Mouse (Mus musculus): ENCODE measurements around the gene Gm21915.

The Gm21915 gene

DNA sequence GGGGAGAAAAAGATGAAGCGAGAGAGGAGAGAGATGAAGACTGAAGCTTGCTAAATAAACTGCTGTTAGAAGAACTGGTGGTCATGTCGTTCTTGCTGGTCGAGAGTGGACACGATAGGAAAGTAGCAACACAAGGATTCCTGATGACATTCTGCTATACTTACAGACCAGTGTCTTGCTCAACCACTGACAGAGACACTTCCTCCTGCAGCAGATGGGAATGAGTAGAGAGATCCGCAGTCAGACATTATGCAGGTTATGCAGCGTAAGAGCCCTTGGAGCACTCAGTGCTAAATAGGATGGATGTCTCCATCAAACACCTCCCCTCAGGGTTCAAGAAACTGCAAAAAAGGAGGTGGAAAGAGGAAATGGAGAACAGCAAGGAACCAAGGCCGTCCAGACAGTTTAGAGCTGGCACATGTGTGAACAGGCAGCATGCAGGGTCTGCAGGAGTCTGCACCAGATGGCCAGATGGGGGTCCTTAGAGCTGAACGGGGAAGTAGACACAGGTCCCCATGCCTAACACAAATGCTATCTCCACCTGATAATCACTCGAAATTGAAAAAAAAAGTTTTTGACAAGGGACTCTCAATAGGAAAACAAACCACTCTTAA, 4.1 kb upstream of the Gm21915 start:
- no peak for DNase-seq (ENCODE audit: low spot score)

DNA sequence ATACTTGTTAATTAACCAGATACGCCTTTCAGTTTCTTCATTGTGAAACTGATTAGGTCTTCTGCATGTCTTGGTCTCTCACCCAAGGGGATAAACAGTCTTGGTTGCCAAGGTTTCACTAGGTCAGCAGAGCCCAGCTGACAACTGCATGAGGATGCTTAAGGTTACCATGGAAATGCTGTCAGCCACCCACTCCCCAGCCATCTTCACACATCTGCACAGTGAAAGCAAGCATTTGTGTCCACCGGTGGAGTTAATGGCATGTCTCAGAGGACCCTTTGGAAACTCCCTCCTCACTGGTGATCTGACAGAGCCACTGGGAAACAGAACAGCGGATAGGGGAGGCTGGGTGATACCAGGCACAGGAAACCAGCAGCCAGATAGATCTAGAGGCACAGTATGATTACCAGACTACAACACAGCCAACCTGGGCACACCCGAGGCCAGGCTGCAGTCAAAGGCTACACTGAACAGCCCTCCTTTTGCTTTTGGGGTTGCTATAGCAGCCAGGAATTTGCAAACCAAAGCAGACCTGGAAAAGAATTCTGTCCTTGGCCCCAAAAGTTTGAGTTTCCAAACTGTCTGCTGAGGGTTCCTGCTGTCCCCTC, 1.0 kb downstream of the Gm21915 start:
- no peak for DNase-seq (ENCODE audit: low spot score)

DNA sequence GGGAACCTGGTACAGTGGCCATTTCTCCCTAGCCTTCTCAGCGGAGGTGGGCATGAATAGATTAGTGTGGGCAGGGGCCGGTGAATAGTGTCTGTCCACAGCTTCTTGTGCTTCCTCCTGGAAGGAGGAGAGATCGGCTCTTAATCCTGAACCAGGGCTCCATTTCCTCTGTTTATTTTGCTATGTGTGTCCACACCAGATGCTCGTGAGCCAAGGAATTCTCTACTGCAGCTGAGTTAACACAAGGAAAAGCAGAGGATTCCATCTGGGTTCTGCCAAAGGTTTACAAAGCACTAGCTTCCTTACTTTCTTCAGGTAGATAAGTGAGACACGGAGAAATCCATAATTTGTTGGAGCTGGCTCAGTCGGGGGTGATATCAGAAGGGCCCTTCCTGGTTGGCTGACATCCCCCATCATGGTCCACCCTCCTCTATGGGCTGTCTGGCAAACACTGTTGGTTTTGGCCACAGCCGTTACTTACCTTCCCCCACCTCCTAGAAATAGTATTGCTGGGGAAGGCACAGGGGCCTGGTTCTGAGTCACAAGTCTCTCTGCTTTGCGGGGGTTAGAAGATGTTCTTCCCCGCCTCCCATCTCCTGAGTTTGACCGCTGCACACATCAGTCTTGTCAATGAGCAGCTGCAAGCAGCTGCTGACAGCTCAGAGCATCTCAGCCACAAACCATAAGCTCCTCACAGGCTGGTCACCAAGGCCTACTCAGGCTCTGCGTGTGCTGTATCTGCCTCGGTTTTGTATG, 5.0 kb downstream of the Gm21915 start:
- no peak for DNase-seq (ENCODE audit: low spot score)

DNA sequence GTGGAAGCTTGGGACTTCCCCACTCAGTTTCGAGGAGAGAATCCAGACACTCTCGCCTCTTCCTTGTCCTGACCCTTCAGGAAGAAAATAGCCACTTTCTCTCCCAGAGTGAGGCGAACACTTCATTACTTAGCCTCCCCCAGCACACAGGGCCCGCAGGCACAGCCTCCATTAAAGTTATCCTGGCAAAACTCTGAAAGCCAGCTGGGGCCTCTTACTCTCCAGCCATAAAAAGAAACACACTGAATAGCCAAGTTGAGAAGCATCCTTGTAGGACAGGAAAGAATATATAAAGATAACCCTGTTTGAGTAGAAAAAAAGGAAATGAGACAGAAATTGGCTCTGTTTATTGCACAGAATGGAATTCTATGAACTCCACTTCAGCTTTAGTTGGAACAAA, 8.2 kb downstream of the Gm21915 start:
- no peak for DNase-seq (ENCODE audit: low spot score)

DNA sequence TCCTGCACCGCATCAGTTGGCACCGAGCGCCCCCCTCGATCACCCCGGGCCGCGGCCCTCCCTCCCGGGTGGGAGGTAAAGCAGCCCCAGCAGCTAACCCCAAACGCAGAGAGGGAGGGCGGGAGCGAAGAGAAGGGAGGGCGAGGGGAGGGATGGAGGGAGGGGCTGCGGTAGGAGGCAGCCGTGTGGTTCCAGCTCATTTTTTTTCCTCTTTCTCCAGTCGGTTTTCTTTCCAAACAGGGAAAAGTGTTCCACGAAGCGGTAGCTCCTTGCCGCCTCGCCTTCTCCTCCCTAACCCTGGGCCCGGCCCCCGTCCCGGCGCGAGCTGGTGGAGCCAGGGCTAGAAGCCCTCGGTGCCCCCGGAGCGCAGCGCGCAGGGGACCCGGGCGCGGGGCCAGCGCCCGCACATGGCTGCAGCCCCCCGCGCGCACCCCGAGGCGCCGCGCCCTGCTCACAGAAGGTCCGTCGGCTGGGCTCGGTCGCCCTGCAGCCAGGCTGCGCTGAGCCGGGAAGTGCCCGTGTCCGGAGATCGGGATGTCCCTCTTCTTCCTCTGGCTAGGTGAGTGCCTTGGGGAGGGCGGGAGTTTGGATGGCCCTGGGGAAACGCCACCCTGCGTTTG, 15.5 kb downstream of the Gm21915 start, which contains the start of gene Clmp:
Gene Clmp, plus strand, starts transcription at position 162 of the 620 bp plus-strand sequence.
- no peak for DNase-seq (ENCODE audit: low spot score)

DNA sequence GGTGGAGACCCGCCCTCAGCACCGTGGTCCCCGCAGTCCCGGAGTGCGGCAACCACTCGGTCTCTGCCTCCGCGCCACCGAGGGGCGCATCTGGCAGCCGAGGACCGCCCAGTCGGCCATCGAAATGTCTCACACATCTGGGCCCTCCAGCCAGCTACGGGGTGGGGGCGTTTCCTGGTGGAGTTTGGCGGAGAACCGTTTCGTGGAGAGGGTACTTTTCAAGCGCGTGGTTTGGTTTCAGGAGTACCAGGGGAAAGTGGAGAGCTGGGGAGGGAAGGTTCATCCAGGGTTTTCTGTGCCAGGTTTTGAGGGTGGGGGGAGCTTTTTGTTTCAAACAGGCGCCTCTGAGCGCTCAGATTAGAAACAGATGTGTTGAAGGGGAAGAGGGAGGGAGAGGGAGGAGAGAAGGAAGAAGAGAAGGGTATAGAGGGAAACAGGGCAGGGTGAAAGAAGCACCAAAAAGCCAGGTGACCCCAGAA, 16.0 kb downstream of the Gm21915 start:
- no peak for DNase-seq (ENCODE audit: low spot score)

DNA sequence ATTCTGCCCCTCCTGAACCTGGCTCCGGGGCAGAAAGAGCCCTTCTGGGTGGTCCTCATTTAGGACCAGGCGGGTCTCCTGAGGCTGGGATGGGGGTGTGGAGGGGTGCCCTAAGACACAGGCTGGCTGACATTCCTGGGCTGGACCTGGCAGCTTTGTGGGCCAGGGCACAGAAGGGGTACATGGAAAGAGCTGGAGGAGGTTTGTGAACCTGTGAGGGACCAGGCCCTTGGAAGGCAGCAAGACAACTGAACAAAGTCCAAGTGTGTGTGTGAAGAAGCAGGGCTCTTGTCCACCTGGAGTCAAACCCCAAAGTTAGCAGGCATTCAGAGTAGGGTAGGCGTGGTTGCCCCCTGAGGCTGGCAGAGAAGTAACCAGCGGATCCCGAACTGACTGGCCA, 16.6 kb downstream of the Gm21915 start:
- DNase-seq (ENCODE audit: low spot score): no peak

DNA sequence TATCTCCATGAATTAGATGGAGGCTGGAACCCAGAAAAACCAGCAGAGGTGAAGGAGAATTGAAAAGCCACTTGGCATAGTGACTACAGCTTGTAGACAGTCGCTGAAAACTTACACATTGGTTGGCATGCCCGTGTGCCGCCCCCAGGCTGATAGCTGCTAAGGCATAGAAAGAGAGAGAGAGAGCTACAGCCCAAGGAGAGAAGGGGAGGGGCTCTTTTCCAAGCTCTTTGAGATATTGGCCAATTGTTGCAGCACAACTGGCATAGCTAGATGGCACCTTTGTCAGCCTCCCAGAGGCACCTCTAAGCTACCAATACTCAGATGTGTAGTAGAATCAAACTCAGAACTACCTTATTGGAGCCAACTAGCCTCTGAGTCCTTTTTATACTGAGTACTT, 17.1 kb downstream of the Gm21915 start:
- DNase-seq (ENCODE audit: low spot score): no peak

DNA sequence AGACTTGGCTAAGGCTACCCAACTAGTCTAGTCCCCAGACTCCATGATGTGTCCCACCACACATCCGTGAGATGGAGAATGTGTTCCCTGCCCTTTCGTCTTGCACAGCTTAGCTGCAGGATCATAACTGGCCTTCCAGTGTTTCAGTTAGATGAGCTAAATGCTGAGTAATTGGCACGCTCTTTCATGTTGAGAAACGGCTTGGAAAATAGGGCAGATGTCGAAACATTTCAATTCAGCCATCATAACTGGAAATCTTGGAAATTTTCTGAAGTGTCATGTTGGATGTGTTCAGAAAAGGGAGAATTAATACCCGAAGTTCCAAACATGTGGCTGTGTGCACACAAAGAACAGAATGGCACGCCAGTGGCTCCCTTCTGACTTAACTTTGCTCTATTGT, 20.1 kb downstream of the Gm21915 start:
- peak; percentile 46 for DNase-seq (ENCODE audit: low spot score)

DNA sequence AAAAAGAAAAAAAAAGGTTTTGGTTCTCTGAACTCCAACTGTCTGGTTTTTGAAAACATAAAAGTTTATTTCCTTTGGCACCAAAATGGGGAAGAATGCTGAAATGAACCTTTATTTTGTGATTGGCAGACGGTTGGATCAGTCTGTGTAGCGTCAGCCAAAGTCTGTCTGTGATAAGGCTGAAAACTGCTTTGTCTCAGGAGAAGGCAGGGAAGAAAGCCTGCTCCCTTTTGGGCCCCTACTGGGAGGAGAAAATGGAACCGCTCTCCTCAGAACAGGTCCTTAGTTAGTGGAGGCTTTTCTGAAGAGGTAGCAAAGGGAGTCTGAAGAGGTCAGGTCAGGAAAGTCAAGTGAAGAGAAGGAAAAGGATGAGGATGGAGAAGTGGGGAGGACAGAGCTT, 22.6 kb downstream of the Gm21915 start:
- no peak for DNase-seq (ENCODE audit: low spot score)

DNA sequence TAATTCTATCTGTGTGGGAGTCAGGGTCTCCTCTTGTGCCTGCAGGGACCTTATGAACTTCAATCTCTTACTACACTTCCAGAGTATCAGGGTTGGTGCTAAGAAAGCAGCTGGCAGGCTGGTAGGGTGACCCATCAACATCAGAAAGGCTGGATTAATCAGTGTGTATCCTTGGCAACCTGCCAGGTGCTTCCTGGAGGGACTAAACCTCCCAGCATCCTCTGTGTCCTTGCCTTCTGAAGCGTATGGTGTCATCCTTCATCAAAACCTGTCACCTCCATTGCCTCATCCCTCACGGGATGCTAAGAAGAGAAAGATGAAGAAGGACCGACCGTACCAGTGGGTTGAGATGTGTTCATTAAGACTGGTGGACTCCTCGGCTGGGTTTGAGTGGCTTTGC, 23.4 kb downstream of the Gm21915 start:
- DNase-seq (ENCODE audit: low spot score): no peak

DNA sequence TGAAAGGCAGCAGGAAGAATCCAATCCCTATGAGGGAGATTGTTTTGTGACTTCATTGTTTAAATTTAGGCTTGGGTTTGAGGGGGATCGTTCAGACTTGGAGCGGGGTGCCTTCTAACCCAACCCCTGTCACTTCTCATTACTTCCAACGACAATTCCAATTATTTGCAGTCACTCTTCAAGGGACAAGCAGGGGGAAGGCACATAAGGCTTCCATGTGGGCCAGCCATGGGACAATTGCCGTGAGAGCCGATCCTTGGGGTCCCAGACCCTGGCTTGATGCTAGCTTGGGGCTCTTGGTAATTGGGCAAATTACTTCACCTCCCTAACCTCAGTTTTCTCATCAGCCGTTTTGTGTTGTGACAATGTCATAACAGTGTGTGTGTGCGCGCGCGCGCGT, 23.9 kb downstream of the Gm21915 start:
- no peak for DNase-seq (ENCODE audit: low spot score)

DNA sequence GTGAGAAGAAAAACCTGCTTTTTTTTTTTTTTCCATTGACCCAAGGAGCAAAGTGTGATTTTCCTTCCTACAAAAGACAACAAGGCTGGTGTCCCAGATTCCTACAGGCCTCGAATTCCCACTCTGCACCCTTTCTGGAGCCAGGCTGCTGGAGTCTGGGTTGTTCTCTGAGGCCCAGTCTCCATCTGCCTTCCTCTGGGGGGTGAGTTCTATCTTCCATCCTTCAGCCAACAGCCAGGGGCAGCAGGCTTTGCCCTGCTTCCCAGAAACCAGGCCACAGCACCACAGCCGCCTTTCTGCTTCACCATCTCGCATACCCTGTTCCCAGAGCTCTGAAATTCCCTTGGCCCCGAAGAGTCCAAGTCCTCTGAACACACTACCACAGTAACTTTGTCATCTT, 25.7 kb downstream of the Gm21915 start:
- DNase-seq (ENCODE audit: low spot score): no peak

DNA sequence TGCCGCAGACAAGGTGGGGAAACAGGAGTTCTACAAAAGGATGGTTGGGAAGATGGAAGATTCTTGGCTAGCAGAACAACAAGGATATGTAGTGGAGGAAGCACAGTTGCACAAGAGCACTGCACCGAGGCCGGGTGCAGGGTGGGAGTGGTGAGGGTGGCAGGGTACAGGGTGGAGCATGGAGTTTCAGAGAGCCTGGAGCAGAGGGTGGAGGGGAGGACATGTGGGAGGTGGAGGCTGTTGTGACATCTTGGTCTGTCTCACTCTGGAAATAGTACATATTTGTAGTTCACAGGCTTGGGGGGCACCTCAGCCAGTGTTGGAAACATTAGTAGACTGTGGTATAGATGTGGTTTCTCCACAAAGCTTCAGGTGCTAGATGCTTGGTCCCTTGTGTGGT, 28.8 kb downstream of the Gm21915 start:
- DNase-seq (ENCODE audit: low spot score): no peak

DNA sequence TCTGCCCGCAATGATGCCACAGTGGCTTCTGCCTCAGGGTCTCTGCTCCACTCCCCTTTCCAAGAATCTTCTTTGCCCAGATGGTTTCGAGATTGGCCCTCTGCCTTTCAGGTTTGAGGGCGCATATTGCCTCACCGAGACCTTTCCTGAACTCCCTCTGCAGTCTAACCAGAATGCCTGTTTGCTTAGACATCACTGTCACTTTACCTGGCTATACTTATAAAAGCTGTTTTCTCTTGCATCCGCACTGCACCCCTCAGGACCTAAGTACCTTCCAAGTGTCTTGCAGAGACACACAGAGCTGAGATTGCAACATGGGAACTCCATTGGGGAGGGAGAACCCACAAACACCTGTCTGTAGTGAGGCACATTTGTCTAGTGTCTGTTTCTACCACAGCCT, 29.8 kb downstream of the Gm21915 start:
- DNase-seq (ENCODE audit: low spot score): no peak

DNA sequence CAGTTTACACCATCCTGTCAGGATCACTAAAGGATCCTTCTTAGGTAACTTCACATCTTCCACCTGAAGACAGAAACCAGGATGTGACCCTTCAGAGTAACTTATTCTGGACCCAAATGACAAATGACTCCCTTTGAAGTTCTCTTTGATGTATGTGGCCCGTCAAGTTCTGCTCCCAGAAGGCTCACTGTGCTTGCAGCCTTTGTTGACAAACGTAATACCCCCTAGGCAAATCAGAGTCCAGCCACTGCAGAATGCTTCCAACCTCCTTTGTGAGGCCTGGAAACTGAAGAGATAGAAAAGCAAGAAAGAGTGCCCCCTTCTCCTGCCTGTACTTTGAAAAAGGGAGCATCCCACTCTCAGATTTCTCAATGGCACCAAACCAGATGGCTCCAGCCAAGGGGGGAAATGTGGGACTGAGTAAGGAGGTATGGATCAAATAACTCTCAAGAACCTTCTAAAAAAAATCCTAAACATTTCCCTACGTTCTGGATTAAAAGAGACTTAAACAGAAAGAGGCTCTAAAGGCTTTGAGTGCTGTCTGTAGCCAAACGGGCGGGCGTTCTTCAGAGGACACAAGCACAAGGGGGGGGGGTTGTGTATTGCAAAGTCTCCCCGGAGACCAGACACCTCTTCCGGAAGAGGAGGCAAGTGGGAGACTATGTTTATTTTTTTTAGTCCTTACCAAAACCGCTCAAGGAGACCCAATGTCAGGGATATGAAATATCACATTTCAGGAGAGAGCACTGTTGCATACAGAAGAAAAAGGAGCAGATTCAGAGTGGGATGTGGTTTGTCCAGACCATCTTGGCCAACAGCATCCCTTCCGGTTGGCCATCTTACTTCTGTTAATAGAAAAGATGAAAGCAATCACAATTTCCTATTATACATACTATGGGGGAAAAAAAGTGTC, 34.2 kb downstream of the Gm21915 start:
- DNase-seq (ENCODE audit: low spot score): no peak

DNA sequence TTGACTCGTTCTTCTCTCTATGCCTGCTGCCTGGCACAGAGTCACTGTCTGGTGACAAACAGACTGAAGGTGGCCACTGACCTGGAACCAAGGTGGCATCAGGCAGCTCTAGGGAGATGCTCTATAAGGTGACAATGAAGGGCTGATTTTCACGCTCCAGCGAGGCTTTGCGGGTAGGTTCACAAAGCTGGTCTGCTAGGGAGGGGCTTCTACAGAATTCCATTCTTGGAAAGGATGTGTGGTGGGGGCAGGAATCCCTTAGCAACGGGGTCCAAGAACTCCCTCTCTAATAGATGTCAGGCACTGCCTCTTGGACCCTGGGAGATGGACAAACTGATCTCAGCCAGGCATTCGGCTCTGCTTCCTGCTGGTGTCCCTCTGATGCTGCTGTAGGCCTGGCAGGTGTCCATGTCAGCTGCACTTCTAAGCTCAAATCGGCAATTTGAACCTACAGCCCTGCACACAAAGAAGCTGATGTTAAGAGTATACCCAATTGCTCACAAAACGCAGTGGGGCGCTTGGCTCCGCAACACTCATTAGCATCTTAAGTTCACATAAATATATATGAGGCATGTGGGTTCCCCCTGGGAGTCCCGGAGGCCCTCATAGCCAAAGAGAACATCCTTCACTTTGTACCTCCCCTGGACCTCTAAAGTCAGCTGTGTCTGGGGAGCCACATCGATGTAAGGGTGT, 38.2 kb downstream of the Gm21915 start:
- no peak for DNase-seq (ENCODE audit: low spot score)

DNA sequence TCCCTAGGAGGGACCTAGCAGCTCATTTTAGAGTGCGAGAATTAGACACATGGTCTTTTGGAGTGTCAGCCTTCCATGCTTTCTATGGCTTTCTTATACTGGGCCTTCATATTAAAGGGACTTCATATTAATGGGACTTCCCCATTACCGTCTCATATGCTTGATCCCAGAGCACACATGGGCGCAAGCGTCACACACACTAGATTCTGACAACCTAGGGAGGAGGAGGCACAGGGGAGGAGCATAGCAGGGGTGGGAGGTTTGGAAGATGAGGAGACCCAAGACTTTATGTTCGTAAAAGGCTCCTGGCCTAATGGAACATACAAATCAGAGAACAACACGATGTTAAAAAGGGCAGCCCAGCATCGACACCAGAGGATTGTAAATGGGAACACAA, 38.7 kb downstream of the Gm21915 start:
- no peak for DNase-seq (ENCODE audit: low spot score)

DNA sequence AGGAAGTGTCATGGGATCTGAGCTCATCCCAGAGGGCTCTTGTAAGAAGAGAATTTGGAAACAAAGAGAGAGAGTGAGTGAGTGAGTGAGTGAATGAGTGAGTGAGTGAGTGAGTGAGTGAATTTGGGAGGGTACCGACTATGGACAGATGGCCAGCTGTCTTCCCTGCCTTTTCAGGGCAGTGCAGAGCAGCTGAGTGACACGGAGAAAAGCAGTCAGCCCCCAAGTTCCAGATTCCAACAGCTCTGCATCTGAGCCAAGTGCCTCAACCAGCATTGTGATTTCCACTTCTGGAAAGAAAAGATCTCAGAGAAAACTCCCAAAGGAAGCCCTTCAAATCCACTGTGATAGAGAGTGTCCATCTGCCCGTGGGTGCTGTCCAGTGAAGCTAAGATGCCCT, 39.2 kb downstream of the Gm21915 start:
- no peak for DNase-seq (ENCODE audit: low spot score)

DNA sequence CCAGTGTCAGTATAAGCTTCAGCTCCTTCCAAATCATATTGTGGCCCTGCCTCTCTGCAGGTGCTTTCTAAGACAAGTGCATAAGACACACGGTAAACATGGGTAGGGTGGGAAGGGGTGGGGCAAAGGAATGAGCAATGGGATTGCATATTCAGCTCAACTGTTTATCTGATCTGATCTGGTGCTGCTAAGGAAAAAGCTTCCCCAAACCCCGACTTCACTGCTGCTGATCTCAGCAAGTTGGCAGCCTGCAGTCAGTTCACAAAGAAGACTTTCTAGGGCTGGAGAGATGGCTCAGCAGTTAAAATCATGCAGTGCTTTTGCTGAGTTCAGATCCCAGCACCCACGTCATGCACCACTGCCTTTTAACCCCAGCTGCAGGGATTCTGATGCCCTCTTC, 39.6 kb downstream of the Gm21915 start:
- DNase-seq (ENCODE audit: low spot score): no peak

DNA sequence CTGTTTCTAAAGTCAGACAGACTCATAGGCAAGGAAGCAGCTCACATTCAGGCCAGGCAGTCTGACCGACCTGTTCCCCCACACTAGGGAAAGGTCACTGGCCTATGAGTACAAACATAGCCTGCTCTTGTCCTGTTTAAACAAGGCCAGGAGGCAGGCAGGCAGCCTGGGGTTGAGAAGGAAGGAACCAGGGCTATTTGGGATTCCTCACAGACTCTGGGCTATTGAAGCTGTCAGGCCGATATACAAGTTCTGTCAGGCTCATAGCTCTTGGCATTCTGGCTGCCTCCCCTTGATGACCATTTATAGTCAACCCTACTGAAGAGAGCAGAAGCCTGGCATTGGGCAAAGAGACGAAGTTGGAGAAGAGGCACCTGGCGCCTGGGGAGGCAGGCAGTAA, 41.2 kb downstream of the Gm21915 start:
- no peak for DNase-seq (ENCODE audit: low spot score)

Data from lung, postnatal 25 days (tissue).